Mouse (Mus musculus) G1E (cell line): ENCODE results near the gene Ccdc105.

ENCODE experiments used
- CTCF ChIP-seq: IDR thresholded peaks from 2 replicates; pipeline ENCODE4 v1.5.1; 2012; ENCODE audit warnings: low read depth, low read length, inconsistent platforms, mixed read lengths
- GATA1 ChIP-seq: IDR thresholded peaks from 2 replicates; pipeline ENCODE4 v1.6.1; 2012; ENCODE audit warnings: borderline replicate concordance, low read length, inconsistent platforms, mixed read lengths
- GATA2 ChIP-seq: IDR thresholded peaks from 2 replicates; pipeline ENCODE4 v1.6.1; 2012; ENCODE audit warnings: low read depth, low read length, inconsistent platforms, borderline replicate concordance
- POLR2AphosphoS5 ChIP-seq: IDR thresholded peaks from 2 replicates; pipeline ENCODE4 v1.6.1; 2012; ENCODE audit warnings: low read depth, low read length, inconsistent platforms; ENCODE audit not compliant: insufficient replicate concordance
- TAL1 ChIP-seq: conservative IDR thresholded peaks from 2 replicates; pipeline ENCODE4 v1.6.1; 2012; ENCODE audit warnings: low read depth, low read length, inconsistent platforms, mixed read lengths

DNA sequence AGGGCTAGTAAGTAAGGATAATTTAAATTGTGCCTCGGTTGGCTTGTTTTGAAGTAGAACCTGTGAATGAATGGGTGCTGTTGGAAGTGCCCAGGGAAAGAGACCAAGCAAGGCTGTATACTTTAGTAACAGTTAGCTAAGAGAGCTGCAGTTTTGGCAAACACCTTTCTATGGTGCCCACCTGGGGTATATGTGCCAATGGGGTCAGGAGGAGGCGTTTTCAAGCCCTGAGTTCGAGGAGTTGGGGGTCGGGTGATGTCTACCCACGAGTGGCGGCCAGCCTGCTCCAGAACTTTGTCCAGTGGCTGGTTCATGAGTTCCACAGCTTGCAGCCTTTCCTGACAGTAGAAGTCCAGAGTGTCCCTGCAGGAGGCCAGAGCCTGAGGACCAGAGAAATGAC, 3.9 kb downstream of the Ccdc105 start:
- TF ChIP-seq POLR2AphosphoS5: no peak
- no peak for TF ChIP-seq GATA1
- no peak for TF ChIP-seq TAL1
- TF ChIP-seq CTCF: no peak
- TF ChIP-seq GATA2: no peak
